Mouse (Mus musculus): ENCODE measurements around the gene Dpf3. TPM values are rescaled to one million over a fixed set of nuclear protein-coding genes. Genes with fewer than 3 reads are reported as not detected.

Gene Dpf3
- total and polyA plus RNA-seq, 2 experiments from 2014 or later = 8.1 to 15.3 TPM

DNA sequence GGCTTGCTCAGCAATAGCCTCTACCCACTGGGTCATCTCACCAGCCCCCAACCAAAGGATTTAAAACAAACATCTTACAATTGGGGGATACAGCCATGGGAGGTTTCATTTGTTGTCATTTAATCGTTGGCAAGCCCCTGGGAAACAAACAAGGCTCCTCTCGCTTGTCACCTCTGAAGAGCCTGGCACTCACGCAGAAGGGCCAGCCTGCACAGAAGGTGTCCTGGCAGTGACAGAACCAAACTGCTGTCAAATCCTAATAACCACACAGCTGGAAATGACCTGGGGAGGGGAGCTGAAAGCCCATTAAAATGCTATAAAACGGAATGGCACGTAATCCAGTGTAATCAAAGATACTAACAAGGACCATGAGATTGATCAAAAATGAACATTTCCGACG, 114.4 kb downstream of the Dpf3 start:
- Histone ChIP-seq H3K4me3 (ENCODE audit: low read depth, low read length) (no peak overlapping the region), H3K36me3 (ENCODE audit: insufficient read depth) (no peaks in the 10 kb centered on the region), H3K9ac (no peak overlapping the region), H3K4me1 (ENCODE audit: insufficient read depth) (no peaks in the 10 kb centered on the region; the same call in 1 of the 2 replicates), H3K4me2 (ENCODE audit: low read depth) (no peak overlapping the region), H3K27me3 (ENCODE audit: insufficient read depth, low read length) (no peaks in the 10 kb centered on the region), H3K27ac (ENCODE audit: low read depth, low read length) (0 out of 2 replicates have a peak overlapping the region, but pooled peaks have one; percentile 29), H3K9me3 (ENCODE audit: low read length) (no peaks in the 10 kb centered on the region)
- no peak for DNase-seq
- WGBS = 60% methylated on average over 7 of the region's 7 CpGs
- ATAC-seq = no peak
- TF ChIP-seq CTCF (IDR thresholded peaks at IDR 0.05; ENCODE audit: low read depth) = no peak

- Histone ChIP-seq H3K9me3 (ENCODE audit: low read length) (no peaks in the 10 kb centered on the region), H3K27ac (ENCODE audit: low read depth, low read length) (no peak overlapping the region), H3K27me3 (ENCODE audit: insufficient read depth, low read length) (no peaks in the 10 kb centered on the region), H3K4me3 (ENCODE audit: low read depth, low read length) (no peak overlapping the region), H3K9ac (no peak overlapping the region), H3K4me1 (ENCODE audit: insufficient read depth) (no peaks in the 10 kb centered on the region; the same call in 1 of the 2 replicates), H3K36me3 (ENCODE audit: insufficient read depth) (no peaks in the 10 kb centered on the region), H3K4me2 (ENCODE audit: low read depth) (no peak overlapping the region)
- peak; percentile 43 for DNase-seq
- no peak for TF ChIP-seq CTCF (IDR thresholded peaks at IDR 0.05; ENCODE audit: low read depth)
- peak; percentile 82 for ATAC-seq
- 60% methylated on average over 7 of the region's 7 CpGs for WGBS
Measured at GRCm38 (mm10) chr12:83372290-83372689, 115.2 kb downstream of the Dpf3 start.

GRCm38 (mm10) chr12:83370221-83370620, 117.3 kb downstream of the Dpf3 start:
- no peak for TF ChIP-seq CTCF (IDR thresholded peaks at IDR 0.05; ENCODE audit: low read depth)
- H3K36me3 ChIP-seq (ENCODE audit: insufficient read depth) = no peaks in the 10 kb centered on the region
- H3K9ac ChIP-seq = no peak overlapping the region
- ATAC-seq (no peak), DNase-seq (no peak)
- H3K9me3 ChIP-seq (ENCODE audit: low read length) = no peaks in the 10 kb centered on the region
- H3K27ac ChIP-seq (ENCODE audit: low read depth, low read length) = no peak overlapping the region
- no peak overlapping the region for H3K4me3 ChIP-seq (ENCODE audit: low read depth, low read length)
- WGBS = 94% methylated on average over 11 of the region's 11 CpGs
- H3K27me3 ChIP-seq (ENCODE audit: insufficient read depth, low read length) = no peaks in the 10 kb centered on the region
- H3K4me1 ChIP-seq (ENCODE audit: insufficient read depth) = no peaks in the 10 kb centered on the region; the same call in 1 of the 2 replicates
- no peak overlapping the region for H3K4me2 ChIP-seq (ENCODE audit: low read depth)

DNA sequence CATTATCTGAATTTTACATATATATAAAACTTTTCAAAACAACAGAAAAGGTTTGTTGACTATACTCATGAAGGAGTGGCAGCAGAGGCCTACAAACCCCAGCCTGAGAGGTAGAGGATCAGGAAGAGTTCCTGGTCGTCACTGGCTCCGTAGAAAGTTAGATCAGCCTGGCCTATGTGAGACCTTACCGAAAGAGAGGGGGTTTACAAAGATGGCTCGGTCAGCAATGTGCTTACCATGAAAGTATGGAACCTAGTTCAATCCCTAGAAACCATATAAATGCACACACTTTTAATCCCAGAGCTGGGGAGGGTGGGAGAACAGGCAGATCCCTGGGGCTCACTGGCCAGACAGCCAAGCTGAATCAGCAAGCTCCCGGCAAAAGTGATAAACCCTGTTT, 118.1 kb downstream of the Dpf3 start:
- TF ChIP-seq CTCF (IDR thresholded peaks at IDR 0.05; ENCODE audit: low read depth) = no peak
- Histone ChIP-seq H3K27ac (ENCODE audit: low read depth, low read length) (no peak overlapping the region), H3K4me1 (ENCODE audit: insufficient read depth) (no peaks in the 10 kb centered on the region; the same call in 1 of the 2 replicates), H3K9me3 (ENCODE audit: low read length) (0 out of 2 replicates have a peak, but pooled peaks cover 4% of the 10 kb centered on the region), H3K4me2 (ENCODE audit: low read depth) (no peak overlapping the region), H3K36me3 (ENCODE audit: insufficient read depth) (no peaks in the 10 kb centered on the region), H3K4me3 (ENCODE audit: low read depth, low read length) (no peak overlapping the region), H3K27me3 (ENCODE audit: insufficient read depth, low read length) (no peaks in the 10 kb centered on the region), H3K9ac (no peak overlapping the region)
- ATAC-seq (no peak), DNase-seq (no peak)
- 95% methylated on average over 5 of the region's 5 CpGs for WGBS

- Histone ChIP-seq H3K9me3 (ENCODE audit: low read length) (0 out of 2 replicates have a peak, but pooled peaks cover 4% of the 10 kb centered on the region), H3K36me3 (ENCODE audit: insufficient read depth) (no peaks in the 10 kb centered on the region), H3K27me3 (ENCODE audit: insufficient read depth, low read length) (no peaks in the 10 kb centered on the region), H3K27ac (ENCODE audit: low read depth, low read length) (no peak overlapping the region), H3K4me2 (ENCODE audit: low read depth) (no peak overlapping the region), H3K4me3 (ENCODE audit: low read depth, low read length) (no peak overlapping the region), H3K4me1 (ENCODE audit: insufficient read depth) (no peaks in the 10 kb centered on the region), H3K9ac (no peak overlapping the region)
- WGBS = 91% methylated on average over 1 of the region's 1 CpGs
- no peak for DNase-seq
- no peak for ATAC-seq
- no peak for TF ChIP-seq CTCF (IDR thresholded peaks at IDR 0.05; ENCODE audit: low read depth)
Measured at GRCm38 (mm10) chr12:83367486-83367885, 120.0 kb downstream of the Dpf3 start.

GRCm38 (mm10) chr12:83364771-83365170, 122.7 kb downstream of the Dpf3 start:
- WGBS = 59% methylated on average over 3 of the region's 3 CpGs
- Histone ChIP-seq H3K4me2 (ENCODE audit: low read depth) (no peak overlapping the region), H3K9ac (no peak overlapping the region), H3K4me1 (ENCODE audit: insufficient read depth) (no peaks in the 10 kb centered on the region), H3K36me3 (ENCODE audit: insufficient read depth) (no peaks in the 10 kb centered on the region), H3K4me3 (ENCODE audit: low read depth, low read length) (no peak overlapping the region), H3K27me3 (ENCODE audit: insufficient read depth, low read length) (no peaks in the 10 kb centered on the region), H3K27ac (ENCODE audit: low read depth, low read length) (no peak overlapping the region), H3K9me3 (ENCODE audit: low read length) (0 out of 2 replicates have a peak, but pooled peaks cover 4% of the 10 kb centered on the region)
- DNase-seq (no peak), ATAC-seq (no peak)
- no peak for TF ChIP-seq CTCF (IDR thresholded peaks at IDR 0.05; ENCODE audit: low read depth)

- H3K27ac ChIP-seq (ENCODE audit: low read depth, low read length) = no peak overlapping the region
- H3K27me3 ChIP-seq (ENCODE audit: insufficient read depth, low read length) = no peaks in the 10 kb centered on the region
- H3K4me2 ChIP-seq (ENCODE audit: low read depth) = no peak overlapping the region
- 54% methylated on average over 3 of the region's 3 CpGs for whole genome bisulfite sequencing
- ATAC-seq = no peak
- no peaks in the 10 kb centered on the region for H3K4me1 ChIP-seq (ENCODE audit: insufficient read depth)
- 0 out of 2 replicates have a peak, but pooled peaks cover 4% of the 10 kb centered on the region for H3K9me3 ChIP-seq (ENCODE audit: low read length)
- TF ChIP-seq CTCF (IDR thresholded peaks at IDR 0.05; ENCODE audit: low read depth) = no peak
- no peak for DNase-seq
- H3K36me3 ChIP-seq (ENCODE audit: insufficient read depth) = no peaks in the 10 kb centered on the region
- H3K4me3 ChIP-seq (ENCODE audit: low read depth, low read length) = no peak overlapping the region
- no peak overlapping the region for H3K9ac ChIP-seq
Measured at GRCm38 (mm10) chr12:83361801-83362200, 125.7 kb downstream of the Dpf3 start.
